Mouse (Mus musculus) kidney, postnatal 36 days (tissue): Measurements from ENCODE around the gene Fermt3.
"Not testable (repeated sequence)": the region's sequence is repeated elsewhere in the genome, so short reads cannot be mapped to it uniquely, and the experiment has no call there.

ENCODE experiments used
- DNase-seq, 2 experiments: peaks; one replicate each; pipeline ENCODE4 v3.0.0; 2021 to 2022; ENCODE audit warnings: mixed read lengths in 2 of 2

The Fermt3 gene

GRCm38 (mm10) chr19:7039088-7039720 is 19.9 kb upstream of the Fermt3 start:
- peak; percentile 39 to 69 for DNase-seq

- no peak for DNase-seq
Observed at GRCm38 (mm10) chr19:7034006-7034405, 14.7 kb upstream of the Fermt3 start.

GRCm38 (mm10) chr19:7029531-7029930 is 10.3 kb upstream of the Fermt3 start:
- no peak for DNase-seq

DNA sequence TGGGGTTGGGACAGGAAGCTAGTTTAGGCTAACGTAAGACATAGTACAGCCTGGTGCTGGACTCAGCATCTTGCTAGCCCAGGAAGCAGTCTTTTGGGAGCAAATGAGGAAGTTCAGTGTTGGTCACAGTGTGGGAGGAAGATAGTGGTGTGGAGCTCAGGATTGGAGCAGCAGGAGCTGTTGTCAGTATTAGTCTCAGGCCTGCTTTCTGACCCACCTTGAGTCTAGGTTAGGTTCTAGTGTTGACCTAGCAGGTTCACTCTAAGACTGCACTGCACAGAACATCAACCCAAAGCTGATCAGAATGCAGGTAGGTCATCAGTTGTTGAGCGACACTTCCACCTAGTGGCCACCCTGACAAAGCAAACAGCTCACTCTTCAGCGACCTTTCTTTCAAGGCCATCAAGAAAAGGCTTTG is 964 bp upstream of the Fermt3 start:
- peak; percentile 69 to 84 for DNase-seq

DNA sequence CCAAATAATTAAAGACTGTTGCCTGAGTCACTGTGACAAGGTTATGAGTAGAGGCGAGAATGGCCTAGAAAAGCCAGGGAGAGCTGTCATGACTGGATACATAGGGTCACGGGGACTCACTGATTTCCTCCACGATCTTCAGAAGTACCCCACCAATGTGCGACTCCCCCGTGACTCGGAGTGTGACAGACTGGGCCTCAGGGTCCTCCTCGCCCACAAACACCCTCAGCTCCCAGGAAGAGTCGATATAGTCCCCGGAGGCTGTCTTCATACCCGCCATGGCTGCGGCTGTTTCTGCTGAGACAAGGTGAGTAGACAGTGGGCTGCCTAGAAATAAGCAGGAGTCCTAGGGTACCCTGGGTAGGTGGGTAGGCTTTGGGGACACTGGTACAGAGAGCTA is 723 bp downstream of the Fermt3 start:
- DNase-seq, result no peak

GRCm38 (mm10) chr19:7017541-7018457 is 1.5 kb downstream of the Fermt3 start:
- no peak for DNase-seq

GRCm38 (mm10) chr19:7014481-7015135 is 4.7 kb downstream of the Fermt3 start:
- no peak for DNase-seq

DNA sequence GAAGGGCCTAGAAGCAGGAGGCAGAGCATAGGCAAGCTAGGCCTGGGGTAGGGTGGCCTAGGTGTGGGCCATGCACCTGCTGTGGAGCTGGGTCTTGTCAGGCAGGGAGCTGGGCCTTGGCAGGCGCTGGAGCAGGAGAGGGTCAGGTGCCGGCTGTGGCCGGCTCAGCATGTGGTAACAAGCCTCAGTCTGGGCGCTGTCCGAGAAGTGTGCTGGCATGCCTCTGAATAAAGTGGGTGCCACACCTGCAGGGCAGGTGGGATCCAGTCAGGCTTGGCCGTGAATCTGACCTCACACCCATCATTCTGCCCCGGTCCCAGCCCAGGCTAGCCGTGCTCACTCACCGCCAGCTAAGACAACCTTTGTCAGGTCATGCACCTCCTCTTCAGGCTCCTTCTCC is 5.3 kb downstream of the Fermt3 start:
- DNase-seq, result peak; percentile 16 to 24

- peak; percentile 20 to 35 for DNase-seq
Observed at GRCm38 (mm10) chr19:7012426-7012825, 6.8 kb downstream of the Fermt3 start.

GRCm38 (mm10) chr19:7006892-7007593 is 12.2 kb downstream of the Fermt3 start:
- DNase-seq, result no peak

DNA sequence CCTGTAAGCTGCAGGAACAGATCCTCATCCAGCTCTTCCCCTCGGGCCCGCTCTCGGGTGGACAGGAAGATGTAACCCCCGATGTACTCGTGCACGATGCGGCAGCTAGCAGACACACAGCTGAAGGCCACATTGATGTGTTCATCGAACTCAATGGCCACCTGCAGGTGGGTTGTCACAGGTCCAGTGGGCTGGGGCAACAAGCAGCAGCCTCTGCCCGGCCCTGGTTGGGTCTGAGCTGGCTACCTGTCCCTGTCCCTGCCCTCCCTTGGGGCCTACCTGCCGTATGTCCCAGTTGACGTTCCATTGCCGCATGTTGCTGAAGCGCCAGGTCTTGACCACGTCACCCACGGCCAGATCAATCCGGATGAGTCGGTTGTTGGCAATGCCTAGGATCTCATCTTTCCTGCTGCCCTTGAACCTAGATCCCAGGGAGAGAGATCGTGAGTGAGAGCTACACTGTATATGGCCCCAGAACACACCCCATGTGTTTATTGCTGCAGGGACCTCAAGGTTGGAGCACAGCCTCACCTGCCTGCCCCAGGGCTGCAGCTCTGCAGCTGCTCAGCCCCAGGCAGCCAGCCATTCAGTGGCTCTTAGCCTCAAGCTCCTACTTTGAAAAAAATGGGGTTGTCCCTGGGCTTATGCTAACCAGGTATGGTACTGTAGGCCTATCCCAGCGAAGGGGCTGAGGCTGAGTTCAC is 19.8 kb downstream of the Fermt3 start:
- DNase-seq, result no peak

- no peak for DNase-seq
Observed at GRCm38 (mm10) chr19:6997721-6998290, 21.5 kb downstream of the Fermt3 start.

- peak; percentile 95 to 96 for DNase-seq
Observed at GRCm38 (mm10) chr19:6996006-6996405, 23.3 kb downstream of the Fermt3 start, which contains the start of the genes Nudt22 and Trpt1. TSS of gene Nudt22 (minus strand) at chr19:6996117. TSS of gene Trpt1 (plus strand) at chr19:6996131.

GRCm38 (mm10) chr19:6995255-6995991 is 23.8 kb downstream of the Fermt3 start:
- peak in 1 of 2 experiments; percentile 33 for DNase-seq

DNA sequence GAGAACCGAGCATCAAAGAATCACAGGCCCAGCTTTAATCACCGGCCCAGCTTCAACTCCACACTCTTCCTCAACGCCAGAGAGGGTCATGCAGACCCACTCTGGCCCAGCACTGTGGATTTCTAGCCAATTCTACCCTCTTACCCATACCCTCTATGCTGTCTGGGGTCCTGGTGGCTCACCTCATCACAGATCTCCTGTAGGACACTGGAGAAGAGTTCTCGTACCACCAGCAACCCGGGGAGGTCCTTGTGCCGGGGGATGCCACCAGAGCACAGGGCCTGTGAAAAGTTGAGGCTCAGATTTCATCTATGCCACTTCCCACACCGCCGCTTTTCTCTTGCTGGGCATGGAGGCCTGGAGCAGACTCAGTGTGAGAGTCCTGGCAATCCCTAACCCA is 24.8 kb downstream of the Fermt3 start:
- no peak for DNase-seq

- no peak for DNase-seq
Observed at GRCm38 (mm10) chr19:6994002-6994401, 25.3 kb downstream of the Fermt3 start.

- no peak for DNase-seq
Observed at GRCm38 (mm10) chr19:6993011-6993770, 26.1 kb downstream of the Fermt3 start.

DNA sequence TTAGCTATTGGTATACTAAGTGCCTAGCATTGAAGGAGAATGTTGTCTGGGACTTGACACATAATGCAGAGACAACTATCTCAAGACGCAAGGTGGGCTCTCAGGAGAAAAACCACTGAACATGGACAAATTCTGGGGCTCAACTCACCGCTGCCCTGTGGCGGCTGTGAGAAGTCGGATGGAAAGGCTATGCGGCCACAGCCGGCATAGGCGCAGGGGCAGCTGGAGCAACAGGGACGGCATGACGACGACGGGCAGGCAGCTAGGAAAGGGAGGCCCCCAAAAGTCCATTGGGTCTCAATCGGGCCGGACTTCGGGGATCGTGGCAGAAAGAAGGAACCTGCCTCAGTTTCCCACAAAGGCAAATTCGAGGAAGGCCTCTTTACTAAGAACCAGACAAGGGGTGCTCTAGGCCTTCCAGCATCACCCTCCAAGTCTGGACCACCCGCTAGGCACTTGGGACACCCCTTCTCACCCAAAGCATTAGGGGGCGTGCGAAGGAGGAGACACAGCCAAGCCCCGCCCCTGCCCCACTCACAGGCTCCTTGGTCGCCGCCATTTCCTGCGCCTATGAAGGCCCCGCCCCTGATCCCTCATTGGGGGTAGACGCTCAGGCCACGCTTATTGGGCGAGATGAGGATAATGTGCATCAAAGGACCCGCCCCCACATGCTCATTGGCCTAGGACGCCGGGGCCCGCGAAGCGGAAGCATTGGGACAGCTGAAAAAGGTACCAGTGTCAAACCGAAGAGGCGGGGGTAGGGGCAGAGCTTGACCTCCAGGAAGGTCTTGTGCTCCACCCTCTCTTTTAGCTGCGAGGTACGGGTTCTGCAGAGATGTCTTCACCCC is 27.0 kb downstream of the Fermt3 start, which contains the start of gene Dnajc4:
Gene Dnajc4, minus strand, starts transcription at position 562 of the 848 bp plus-strand sequence.
- peak; percentile 98 to 99 for DNase-seq

GRCm38 (mm10) chr19:6991166-6991565 is 28.1 kb downstream of the Fermt3 start:
- not testable (repeated sequence) for DNase-seq
